Mouse (Mus musculus) heart, embryonic 14.5 days (tissue): ENCODE measurements around the gene Gm10024. TPM values are rescaled to one million over a fixed set of nuclear protein-coding genes. Genes with fewer than 3 reads are reported as not detected.

Experiments used
- polyA plus RNA-seq: library from polyadenylated mRNA; unstranded; fragments of >200 nt; fragmentation: Nextera tagmentation; extraction: Ambion mirVana; gene quantifications from 2 replicates; pipeline ENCODE4 v1.2.1, GENCODE M21; 2014

Gm10024 gene
- polyA plus RNA-seq, 1 experiment from 2014 or later, result not detected

Other genes with a start within 250 kb of the Gm10024 start
- gene Fam207a, start 195.7 kb upstream of the Gm10024 start, polyA plus RNA-seq, result 23.0 TPM in 2 replicates
- 1.5 and 2.4 TPM in 2 replicates for gene Itgb2, start 181.2 kb upstream of the Gm10024 start, polyA plus RNA-seq
- gene Pttg1ip, start 129.7 kb upstream of the Gm10024 start, polyA plus RNA-seq, result 128 and 133 TPM in 2 replicates
- gene Sumo3, start 105.4 kb upstream of the Gm10024 start, polyA plus RNA-seq, result 144 and 156 TPM in 2 replicates
- gene Gm49325, start 105.3 kb upstream of the Gm10024 start, polyA plus RNA-seq, result 2.9 TPM in 1 of 2 replicates, not detected in the other
- 50.4 and 53.0 TPM in 2 replicates for gene Ube2g2, start 89.2 kb upstream of the Gm10024 start, polyA plus RNA-seq
- gene Tspear, start 24.9 kb upstream of the Gm10024 start, polyA plus RNA-seq, result 0.09 TPM in 1 of 2 replicates, not detected in the other
- not detected in 2 replicates for gene Gm19402, start 20.7 kb upstream of the Gm10024 start, polyA plus RNA-seq
- not detected in 2 replicates for gene Gm9508, start 14.2 kb upstream of the Gm10024 start, polyA plus RNA-seq
- not detected in 2 replicates for gene Gm10272, start 4.8 kb upstream of the Gm10024 start, polyA plus RNA-seq
- gene Gm10142, start 4.3 kb downstream of the Gm10024 start, polyA plus RNA-seq, result not detected in 2 replicates
- not detected in 2 replicates for gene Krtap12-1, start 9.1 kb downstream of the Gm10024 start, polyA plus RNA-seq
- gene Gm10100, start 15.0 kb downstream of the Gm10024 start, polyA plus RNA-seq, result not detected in 2 replicates
- not detected in 2 replicates for gene Gm18596, start 31.2 kb downstream of the Gm10024 start, polyA plus RNA-seq
- not detected in 2 replicates for gene Gm9736, start 39.9 kb downstream of the Gm10024 start, polyA plus RNA-seq
- gene Gm3233, start 48.2 kb downstream of the Gm10024 start, polyA plus RNA-seq, result not detected in 2 replicates
- not detected in 2 replicates for gene Gm3238, start 59.9 kb downstream of the Gm10024 start, polyA plus RNA-seq
- not detected in 2 replicates for gene Gm7138, start 65.5 kb downstream of the Gm10024 start, polyA plus RNA-seq
- not detected in 2 replicates for gene Gm3250, start 71.1 kb downstream of the Gm10024 start, polyA plus RNA-seq
- not detected in 2 replicates for gene Gm7137, start 76.7 kb downstream of the Gm10024 start, polyA plus RNA-seq
- gene Gm9639, start 83.6 kb downstream of the Gm10024 start, polyA plus RNA-seq, result not detected in 2 replicates
- not detected in 2 replicates for gene Gm19668, start 87.7 kb downstream of the Gm10024 start, polyA plus RNA-seq
- not detected in 2 replicates for gene Gm9507, start 100.4 kb downstream of the Gm10024 start, polyA plus RNA-seq
- not detected in 2 replicates for gene Gm2696, start 103.2 kb downstream of the Gm10024 start, polyA plus RNA-seq
- gene Krtap10-4, start 115.6 kb downstream of the Gm10024 start, polyA plus RNA-seq, result not detected in 2 replicates
- gene Krtap10-10, start 124.5 kb downstream of the Gm10024 start, polyA plus RNA-seq, result not detected in 2 replicates
- gene Gm36176, start 135.3 kb downstream of the Gm10024 start, polyA plus RNA-seq, result not detected in 2 replicates
- gene Gm10318, start 141.4 kb downstream of the Gm10024 start, polyA plus RNA-seq, result not detected in 2 replicates
- not detected in 2 replicates for gene Gm3285, start 150.5 kb downstream of the Gm10024 start, polyA plus RNA-seq
- 1.2 and 1.3 TPM in 2 replicates for gene Lrrc3, start 191.1 kb downstream of the Gm10024 start, polyA plus RNA-seq